Mouse (Mus musculus) MEL-GATA-1-ER (cell line): ENCODE measurements around the gene 1700003F12Rik.

ENCODE experiments used
- DNase-seq: peaks from one replicate; pipeline ENCODE4 v3.0.0-alpha.2; 2012; ENCODE audit warnings: low read depth; ENCODE audit errors: extremely low read depth

Gene 1700003F12Rik

DNA sequence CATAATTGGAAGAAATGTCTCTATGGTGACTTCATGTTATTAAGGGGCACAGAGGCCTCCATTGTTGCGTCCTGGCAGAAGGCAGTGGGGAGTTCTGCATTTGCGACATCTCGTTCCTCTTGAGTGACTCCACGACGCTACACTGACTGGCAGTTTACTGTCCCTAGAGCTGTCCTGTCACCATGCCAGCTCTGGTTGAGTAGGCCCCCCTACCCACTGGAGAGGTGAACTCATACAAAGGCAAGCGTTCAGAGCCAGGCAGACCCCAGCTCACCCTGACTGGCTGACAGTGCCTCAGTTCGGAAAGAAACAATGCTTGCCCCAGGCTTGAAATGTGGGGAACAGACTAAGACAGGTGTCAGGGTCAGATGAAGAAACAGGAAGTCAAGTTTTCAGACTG is 27.4 kb downstream of the 1700003F12Rik start:
- no peak for DNase-seq

DNA sequence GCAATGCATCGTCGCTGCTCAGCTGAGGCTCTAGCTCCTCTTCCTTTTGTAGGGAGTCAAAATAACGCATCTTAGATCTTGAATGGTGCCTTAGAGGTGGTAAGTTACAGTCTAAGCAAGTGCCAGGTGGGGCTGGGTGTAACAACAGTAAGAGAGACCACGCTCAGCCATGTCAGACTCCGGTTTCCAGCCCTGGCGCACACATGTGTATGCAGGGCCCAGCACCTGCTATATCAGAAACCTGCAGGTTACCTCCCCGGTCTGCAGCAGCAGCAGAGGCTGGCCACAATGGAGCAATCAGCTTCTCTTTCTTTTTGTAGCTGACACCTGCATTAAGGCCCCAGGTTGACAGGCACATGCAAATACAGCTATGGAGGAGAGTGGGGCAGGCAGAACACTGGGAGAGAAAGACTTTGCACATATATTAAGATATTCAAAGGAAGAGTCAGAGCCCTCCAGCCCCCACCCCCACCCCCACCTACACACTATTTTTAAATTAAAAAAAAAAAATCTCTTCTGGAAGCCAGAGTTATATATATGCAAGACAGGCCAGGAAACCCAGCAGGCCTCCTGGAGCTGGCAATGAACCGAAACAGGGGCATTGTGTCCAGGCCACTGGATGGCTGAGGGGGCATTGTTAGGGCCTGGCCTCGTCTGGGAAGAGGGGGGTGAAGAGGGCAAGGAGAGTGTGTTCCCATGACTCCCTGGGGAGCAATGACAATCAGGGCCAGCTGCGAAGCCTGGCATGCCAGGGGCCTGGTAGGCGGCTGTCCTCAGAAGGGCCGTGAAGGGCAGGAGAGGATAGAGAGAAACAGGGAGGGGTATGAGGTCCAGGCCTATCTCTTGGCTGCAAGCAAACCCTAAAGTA is 30.2 kb downstream of the 1700003F12Rik start:
- no peak for DNase-seq

DNA sequence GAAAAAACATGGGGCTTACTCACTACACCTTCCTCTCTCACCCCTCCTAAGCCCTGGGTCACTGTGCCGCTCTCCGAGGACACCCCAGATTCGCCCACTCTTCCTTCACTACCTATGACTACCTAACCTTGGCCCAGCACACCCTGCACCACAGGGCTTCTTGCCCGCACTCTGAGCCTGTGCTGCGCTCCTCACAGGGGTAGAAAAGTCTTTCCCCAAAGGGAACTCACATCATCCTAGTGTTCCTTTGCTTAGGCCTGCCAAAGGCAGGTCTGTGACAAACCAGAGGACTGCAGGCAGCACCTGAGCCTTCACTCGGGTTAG is 30.8 kb downstream of the 1700003F12Rik start:
- no peak for DNase-seq

DNA sequence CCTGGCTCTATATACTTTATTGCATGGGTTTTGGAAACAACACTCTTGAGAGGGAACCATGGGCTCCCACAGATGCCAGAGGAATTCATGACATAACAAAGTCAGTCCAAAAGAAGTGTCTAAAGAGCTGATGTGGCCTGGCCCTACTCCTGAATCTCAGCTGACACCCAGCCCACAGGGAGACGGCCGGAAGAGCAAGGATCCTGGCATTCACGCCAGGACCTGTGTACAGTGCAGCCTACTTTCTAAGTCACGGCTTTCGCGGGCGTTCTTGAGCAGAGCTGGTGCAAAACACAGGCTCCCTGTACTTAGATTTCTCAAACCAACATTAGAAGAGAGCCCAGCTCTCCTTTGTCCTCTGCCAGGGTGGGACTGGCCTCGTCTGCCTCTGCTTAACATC is 33.7 kb downstream of the 1700003F12Rik start:
- DNase-seq = no peak

DNA sequence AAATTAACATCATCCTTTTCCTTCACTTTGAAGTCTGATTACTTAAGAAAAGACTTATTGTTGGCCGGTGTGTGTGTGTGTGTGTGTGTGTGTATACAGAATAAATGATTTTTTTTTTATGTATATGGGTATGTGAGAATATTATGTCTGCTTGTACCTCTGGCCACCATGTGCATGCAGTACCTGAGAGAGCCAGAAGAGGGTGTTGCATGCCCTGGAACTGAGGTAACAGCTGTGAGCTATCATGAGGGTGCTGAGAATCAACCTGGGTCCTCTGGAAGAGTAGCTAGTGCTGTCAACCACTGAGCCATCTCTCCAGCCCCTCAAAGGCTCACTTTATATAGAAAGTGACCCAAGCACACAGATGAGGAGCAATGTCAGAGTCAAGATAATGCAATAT is 34.5 kb downstream of the 1700003F12Rik start:
- no peak for DNase-seq

DNA sequence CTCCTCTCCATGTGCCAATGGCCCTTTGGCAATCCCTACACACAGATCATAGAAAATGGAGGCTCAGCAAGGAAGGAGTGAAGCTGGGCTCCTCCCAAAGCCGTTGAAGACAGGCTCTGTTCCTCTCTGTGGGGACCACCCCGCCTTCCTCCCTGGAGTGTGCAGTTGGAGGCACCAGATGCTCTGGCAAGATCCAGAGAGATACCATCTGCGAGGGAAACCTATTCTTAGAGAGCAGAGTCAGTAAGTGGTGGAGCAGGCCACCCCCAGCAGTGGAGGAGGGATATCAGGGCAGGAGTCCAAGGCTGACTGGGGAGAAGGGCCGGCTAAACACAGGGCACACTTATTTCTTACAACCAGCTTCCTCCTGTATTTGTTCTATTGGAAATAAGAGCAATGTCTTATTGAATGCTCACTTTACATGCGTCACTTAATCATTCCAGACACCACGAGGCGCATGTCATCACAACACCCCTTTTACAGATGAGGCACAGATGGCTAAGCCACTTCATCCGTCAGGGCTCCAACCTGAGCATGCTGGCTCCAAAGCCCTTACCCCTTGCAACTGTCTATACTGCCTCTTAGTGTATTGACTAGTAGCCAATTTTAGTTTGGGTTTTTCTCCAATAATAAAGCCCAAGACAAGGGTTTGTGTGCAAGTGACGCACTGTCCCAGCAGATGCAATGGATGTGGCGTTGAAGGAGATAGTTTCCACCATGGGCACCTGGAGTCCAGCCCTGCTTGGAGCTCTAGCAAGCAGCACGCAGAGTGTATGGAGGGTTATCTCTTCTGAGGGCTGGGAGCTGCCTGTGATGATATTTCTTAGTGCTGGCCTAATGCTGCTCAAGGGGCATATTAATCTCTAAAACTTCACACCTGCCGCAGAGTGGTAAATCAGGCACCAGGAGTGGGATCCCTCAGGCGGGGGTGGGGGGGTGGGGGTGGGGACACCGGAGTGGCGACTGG is 37.3 kb downstream of the 1700003F12Rik start:
- DNase-seq = peak; percentile 50

DNA sequence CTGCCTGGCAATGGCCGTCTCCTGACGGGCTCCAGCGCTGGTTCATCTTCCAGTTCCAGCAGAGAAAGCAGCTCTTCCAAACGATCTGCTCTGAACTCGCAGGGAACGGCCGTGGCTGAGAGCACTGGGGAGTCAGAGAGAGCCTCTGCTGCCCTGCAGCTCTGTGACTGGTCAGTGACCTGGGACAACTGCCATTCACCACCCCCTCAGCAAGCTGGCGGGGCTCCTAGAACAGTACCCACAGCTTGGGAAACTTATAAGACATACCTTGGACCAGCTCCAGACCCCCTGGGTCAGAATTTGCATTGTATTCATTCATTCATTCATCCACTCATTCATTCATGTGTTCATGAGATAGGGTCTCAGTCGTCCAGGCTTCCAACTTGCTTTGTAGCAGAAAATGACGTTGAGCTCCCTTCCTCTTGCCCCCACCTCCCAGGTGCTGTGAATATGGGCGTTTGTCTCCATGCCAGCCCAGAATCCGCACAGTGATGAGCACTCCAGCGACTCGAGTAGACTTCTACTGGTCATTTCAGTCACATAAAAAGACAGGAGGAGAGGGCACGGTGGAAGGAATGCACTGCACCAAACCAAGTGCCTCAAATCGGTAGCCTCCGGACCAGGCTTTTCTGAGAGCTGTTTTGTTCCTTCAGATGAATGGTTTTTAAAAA is 38.2 kb downstream of the 1700003F12Rik start:
- no peak for DNase-seq

DNA sequence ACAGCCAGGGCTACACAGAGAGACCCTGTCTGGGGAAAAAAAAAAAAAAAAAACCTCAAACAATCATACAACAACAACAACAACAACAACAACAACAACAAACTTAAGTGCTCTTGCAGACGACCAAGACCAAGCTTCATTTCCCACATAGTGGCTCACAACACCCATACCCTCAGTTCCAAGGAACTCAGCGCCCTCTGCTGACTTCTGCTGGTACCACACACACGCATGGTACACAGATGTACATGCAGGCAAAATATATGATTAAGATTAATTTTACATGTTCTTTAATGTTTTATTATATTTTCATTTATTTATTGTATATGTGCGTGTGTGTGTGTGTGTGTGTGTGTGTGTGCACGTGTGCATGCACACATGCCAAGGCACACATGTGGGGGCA is 39.5 kb downstream of the 1700003F12Rik start:
- peak; percentile 42 for DNase-seq

DNA sequence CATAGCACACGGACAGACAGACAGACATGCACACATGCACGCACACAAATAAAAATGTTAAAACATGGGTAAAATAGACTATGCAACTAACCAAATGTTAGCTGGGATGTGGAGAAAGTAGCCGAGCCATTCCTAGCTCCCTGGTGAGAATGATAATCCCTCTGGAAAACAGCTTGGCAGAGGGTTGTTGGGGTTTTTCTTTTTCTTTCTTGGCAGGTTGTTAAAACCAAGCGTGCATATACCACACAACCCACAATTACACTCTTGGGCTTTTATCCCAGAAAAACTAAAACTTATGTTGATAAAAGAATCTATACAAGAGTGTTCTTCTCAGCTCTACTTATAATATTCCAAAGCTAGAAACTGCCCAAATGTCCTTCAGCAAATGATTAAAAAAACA is 42.2 kb downstream of the 1700003F12Rik start:
- no peak for DNase-seq

DNA sequence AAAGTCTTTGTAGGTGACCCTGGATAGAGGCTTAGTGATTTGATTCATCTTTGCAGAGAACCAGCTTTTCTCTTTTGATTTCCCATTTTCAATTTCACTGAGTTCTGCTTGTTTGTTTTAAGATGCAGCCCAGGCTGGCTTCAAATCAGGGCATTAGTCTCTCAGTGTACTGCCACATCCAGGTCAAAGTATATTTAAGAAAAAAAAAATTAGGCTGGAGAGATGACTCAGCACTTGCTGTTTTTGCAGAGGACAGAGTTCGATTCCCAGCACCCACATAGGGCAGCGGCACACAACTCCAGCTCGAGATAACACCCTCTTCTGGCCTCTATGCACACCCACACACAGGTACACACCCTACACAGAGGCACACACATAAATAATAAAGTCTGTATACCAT is 44.4 kb downstream of the 1700003F12Rik start:
- DNase-seq = no peak

DNA sequence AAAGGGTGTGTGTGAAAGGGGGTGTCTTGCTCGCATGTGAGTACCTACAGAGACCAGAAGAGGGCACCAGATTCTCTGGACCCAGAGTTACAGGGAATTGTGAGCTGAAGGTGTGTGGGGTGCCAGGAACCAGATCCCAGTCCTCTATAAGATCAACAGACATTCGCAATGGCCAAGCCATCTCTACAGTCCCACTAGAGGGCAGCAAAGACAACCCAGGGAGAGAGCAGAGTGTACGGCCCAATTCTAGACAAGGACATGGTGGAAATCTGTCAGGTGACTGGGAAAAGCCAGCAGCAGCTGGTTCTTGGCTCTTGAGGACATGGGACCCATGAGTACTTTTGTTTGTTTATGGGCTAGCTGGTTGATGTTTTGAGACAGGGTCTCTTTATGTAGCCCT is 46.1 kb downstream of the 1700003F12Rik start:
- no peak for DNase-seq

DNA sequence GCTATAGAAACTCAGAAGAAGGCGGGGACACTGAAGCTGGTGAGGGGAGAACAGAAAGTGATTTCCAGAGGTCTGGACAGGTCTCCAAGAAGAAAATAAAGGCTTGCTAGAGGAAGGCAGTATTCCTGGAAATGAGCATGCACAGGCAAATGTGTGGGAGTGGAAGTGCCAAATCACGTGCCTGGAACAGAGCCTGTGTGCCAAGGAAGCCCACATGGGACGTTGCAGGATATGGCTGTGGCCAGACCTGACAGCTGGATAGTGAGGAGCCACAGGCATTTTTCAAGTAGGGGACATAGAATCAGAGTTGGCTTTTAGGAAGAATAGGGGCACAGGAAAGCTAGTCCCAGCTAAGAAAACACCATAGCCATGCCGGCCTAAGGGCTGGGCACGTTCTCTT is 48.9 kb downstream of the 1700003F12Rik start:
- no peak for DNase-seq

DNA sequence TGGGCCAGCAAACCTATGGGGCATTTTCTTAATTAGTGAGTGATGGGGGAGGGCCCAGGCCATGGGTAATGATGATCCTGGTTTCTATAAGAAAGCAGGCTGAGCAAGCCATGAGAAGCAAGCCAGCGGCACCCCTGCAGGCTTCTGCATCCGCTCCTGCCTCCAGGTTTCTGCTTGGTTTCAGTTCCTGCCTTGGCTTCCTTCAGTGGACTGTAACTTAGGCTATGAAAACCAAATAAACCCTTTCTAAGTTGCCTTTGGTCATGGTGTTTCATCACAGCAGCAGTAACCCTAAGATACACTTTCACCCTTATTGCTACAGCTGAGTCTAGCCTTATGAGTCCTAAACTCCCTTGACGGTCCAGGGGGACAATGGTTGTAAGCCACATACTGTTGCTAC is 50.5 kb downstream of the 1700003F12Rik start:
- DNase-seq = no peak
